Mouse (Mus musculus): ENCODE measurements around the gene Cluh.

Gene Cluh

GRCm38 (mm10) chr11:74672901-74673513 is 23.7 kb downstream of the Cluh start:
- DNase-seq (ENCODE audit: low spot score in 2 of 2) = no peak

- DNase-seq (ENCODE audit: low spot score in 2 of 2) = no peak
These were observed 24.3 kb downstream of the Cluh start for GRCm38 (mm10) chr11:74673561-74673960.

DNA sequence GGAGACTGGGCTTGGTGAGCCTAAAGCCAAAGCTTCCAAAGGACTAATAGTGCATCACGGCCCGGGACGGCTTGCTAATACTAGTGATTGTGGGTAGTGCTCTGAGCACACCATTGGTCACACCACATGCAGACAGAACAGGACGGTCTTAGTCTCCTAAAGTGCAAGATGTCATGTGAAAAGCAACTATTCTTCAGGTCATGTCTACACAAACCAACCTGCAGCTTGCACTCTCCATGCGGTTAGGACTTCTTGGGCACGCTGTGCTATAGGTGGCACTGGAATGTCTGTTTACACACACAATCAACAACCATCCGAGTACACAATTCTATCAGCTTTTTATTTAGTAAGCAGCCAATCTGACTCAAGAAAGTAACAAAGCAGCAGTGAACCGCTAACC is 25.4 kb downstream of the Cluh start:
- no peak for DNase-seq (ENCODE audit: low spot score in 2 of 2)

DNA sequence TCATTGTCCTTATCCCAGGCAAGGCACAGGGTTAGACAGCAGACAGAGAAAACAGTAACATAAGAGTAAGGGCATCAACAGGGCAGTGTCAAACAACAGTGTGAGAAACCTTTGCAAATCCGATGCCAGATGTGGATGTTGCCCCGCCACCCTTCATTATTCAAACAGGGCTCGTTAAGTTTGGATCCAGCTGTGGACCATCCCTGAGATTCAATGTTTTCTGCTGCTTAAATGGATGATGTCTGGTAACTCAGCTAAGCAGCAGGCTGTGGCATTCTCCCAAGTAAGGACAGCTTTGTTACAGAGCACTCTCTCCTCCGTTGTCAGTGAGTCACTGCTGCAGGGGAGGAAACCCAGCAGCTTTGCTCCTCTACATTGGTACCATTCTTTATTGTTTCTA is 25.9 kb downstream of the Cluh start:
- no peak for DNase-seq (ENCODE audit: low spot score in 2 of 2)

GRCm38 (mm10) chr11:74692151-74692550 is 42.9 kb downstream of the Cluh start:
- no peak for DNase-seq (ENCODE audit: low spot score in 2 of 2)

GRCm38 (mm10) chr11:74699505-74699904 is 50.2 kb downstream of the Cluh start:
- DNase-seq (ENCODE audit: low spot score in 2 of 2) = no peak

GRCm38 (mm10) chr11:74704068-74704467 is 54.8 kb downstream of the Cluh start:
- no peak for DNase-seq (ENCODE audit: low spot score in 2 of 2)

- no peak for DNase-seq (ENCODE audit: low spot score in 2 of 2)
These were observed 59.5 kb downstream of the Cluh start for GRCm38 (mm10) chr11:74708781-74709180.

DNA sequence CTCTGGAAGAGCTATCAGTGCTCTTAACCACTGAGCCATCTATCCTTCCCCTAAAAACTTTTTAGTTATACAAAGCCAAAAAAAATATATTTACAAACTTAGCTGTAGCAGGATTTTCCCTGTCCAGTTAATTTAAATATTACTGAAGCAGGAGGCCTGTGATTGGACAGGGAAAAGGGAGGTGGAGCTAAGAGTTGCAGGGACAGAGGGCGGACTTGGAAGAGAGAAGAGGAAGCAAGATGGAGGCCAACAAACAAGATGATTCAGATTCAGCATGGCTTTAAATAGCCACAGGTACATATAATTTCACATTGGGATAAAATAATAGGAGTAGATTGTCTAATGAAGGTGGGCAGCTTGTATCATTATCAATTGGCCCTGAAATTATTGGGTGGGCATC is 61.4 kb downstream of the Cluh start:
- no peak for DNase-seq (ENCODE audit: low spot score in 2 of 2)

- no peak for DNase-seq (ENCODE audit: low spot score in 2 of 2)
These were observed 66.8 kb downstream of the Cluh start for GRCm38 (mm10) chr11:74715971-74716525.
